Mouse (Mus musculus): ENCODE data around the gene Gucy1b1. TPM values are rescaled to one million over a fixed set of nuclear protein-coding genes. Genes with fewer than 3 reads are reported as not detected.

Gucy1b1 gene
- polyA plus RNA-seq, 1 experiment from 2014 or later, result 18.2 TPM

DNA sequence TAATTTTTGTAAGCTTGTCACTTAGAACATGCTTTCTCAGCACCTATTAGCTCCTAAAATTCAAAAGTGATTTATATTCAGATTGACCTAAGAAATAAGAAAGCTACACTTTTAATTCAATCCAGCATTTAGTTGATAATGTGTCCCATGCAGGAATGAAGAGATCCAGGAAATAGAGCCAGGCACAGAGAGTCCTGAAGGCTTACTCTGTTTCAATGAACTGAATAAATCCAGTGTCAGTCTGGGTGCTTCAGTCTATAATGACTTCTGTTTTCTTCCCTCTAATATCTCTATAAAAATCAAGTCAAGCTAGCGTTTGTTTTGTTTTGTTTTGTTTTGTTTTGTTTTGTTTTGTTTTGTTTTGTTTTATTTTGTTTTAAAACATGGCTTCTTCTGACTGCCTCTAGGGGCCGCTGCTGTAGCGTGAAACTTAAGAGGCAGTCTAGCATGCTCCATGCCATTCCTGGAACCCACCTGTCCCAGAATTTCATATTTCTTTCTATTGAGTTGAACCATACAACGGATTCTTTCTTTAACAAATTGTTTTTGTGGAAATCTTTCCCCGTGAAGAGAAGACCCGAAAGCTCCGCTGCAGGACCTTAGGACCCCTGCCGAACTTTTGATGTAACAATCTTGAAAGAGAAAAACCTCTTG is 27.3 kb downstream of the Gucy1b1 start:
- H3K4me1 ChIP-seq (replicated peaks; ENCODE audit: control insufficient read depth, insufficient read depth, low read length), result no peaks in the 10 kb centered on the region
- no peaks in the 10 kb centered on the region for H3K27me3 ChIP-seq (replicated peaks; ENCODE audit: control insufficient read depth, insufficient read depth, low read length)
- H3K27ac ChIP-seq (ENCODE audit: low read depth, low read length), result no peak overlapping the region
- DNase-seq (ENCODE audit: low spot score) (no peak), ATAC-seq (replicated peaks; ENCODE audit: low FRiP score) (no peak)
- no peak overlapping the region for H3K4me2 ChIP-seq
- 34% methylated on average over 8 of the region's 8 CpGs for WGBS
- no peak overlapping the region for H3K9ac ChIP-seq (ENCODE audit: low read depth, low read length)
- H3K4me3 ChIP-seq (ENCODE audit: low read depth, low read length), result no peak overlapping the region
- H3K9me3 ChIP-seq (ENCODE audit: control insufficient read depth, low read length), result no peaks in the 10 kb centered on the region
- H3K36me3 ChIP-seq (ENCODE audit: control insufficient read depth, insufficient read depth, low read length), result no peaks in the 10 kb centered on the region

DNA sequence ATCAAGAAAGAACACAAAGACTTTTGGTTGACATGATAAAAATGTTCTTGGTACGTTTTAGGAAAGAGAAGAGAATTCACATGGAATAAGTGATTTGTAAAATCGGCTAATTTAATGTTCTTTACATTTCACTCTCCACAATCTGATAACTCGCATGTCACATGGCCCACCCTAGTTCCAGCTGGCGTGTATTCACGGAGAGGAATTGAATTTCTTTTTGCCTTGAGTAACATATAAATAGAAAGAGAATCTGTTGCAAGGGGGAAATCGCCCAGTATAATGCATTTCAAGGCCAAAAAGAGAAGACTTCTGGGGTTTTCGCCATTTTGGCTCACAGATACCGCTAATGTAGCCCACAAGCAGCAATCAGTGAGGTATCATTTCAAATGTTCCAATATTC is 28.4 kb downstream of the Gucy1b1 start:
- Histone ChIP-seq H3K4me3 (ENCODE audit: low read depth, low read length) (no peak overlapping the region), H3K27ac (ENCODE audit: low read depth, low read length) (no peak overlapping the region), H3K9me3 (ENCODE audit: control insufficient read depth, low read length) (no peaks in the 10 kb centered on the region), H3K27me3 (replicated peaks; ENCODE audit: control insufficient read depth, insufficient read depth, low read length) (no peaks in the 10 kb centered on the region), H3K36me3 (ENCODE audit: control insufficient read depth, insufficient read depth, low read length) (no peaks in the 10 kb centered on the region), H3K4me1 (replicated peaks; ENCODE audit: control insufficient read depth, insufficient read depth, low read length) (no peaks in the 10 kb centered on the region), H3K4me2 (no peak overlapping the region), H3K9ac (ENCODE audit: low read depth, low read length) (no peak overlapping the region)
- WGBS, result 83% methylated on average over 8 of the region's 8 CpGs
- no peak for DNase-seq (ENCODE audit: low spot score)
- no peak for ATAC-seq (replicated peaks; ENCODE audit: low FRiP score)

GRCm38 (mm10) chr3:82044902-82045301 is 29.6 kb downstream of the Gucy1b1 start:
- Histone ChIP-seq H3K36me3 (ENCODE audit: control insufficient read depth, insufficient read depth, low read length) (no peaks in the 10 kb centered on the region), H3K9me3 (ENCODE audit: control insufficient read depth, low read length) (no peaks in the 10 kb centered on the region), H3K27ac (ENCODE audit: low read depth, low read length) (no peak overlapping the region), H3K4me3 (ENCODE audit: low read depth, low read length) (no peak overlapping the region), H3K27me3 (replicated peaks; ENCODE audit: control insufficient read depth, insufficient read depth, low read length) (no peaks in the 10 kb centered on the region), H3K4me1 (replicated peaks; ENCODE audit: control insufficient read depth, insufficient read depth, low read length) (no peaks in the 10 kb centered on the region), H3K9ac (ENCODE audit: low read depth, low read length) (no peak overlapping the region), H3K4me2 (no peak overlapping the region)
- WGBS, result 87% methylated on average over 5 of the region's 5 CpGs
- ATAC-seq (replicated peaks; ENCODE audit: low FRiP score) (no peak), DNase-seq (ENCODE audit: low spot score) (no peak)

- Histone ChIP-seq H3K36me3 (ENCODE audit: control insufficient read depth, insufficient read depth, low read length) (no peaks in the 10 kb centered on the region), H3K9me3 (ENCODE audit: control insufficient read depth, low read length) (no peaks in the 10 kb centered on the region), H3K27ac (ENCODE audit: low read depth, low read length) (no peak overlapping the region), H3K4me3 (ENCODE audit: low read depth, low read length) (no peak overlapping the region), H3K9ac (ENCODE audit: low read depth, low read length) (no peak overlapping the region), H3K4me2 (no peak overlapping the region), H3K27me3 (replicated peaks; ENCODE audit: control insufficient read depth, insufficient read depth, low read length) (no peaks in the 10 kb centered on the region), H3K4me1 (replicated peaks; ENCODE audit: control insufficient read depth, insufficient read depth, low read length) (no peaks in the 10 kb centered on the region)
- ATAC-seq (replicated peaks; ENCODE audit: low FRiP score) (no peak), DNase-seq (ENCODE audit: low spot score) (no peak)
- WGBS, result 80% methylated on average over 6 of the region's 6 CpGs
Measured at GRCm38 (mm10) chr3:82043676-82044075, 30.8 kb downstream of the Gucy1b1 start.

GRCm38 (mm10) chr3:82036262-82037044 is 38.0 kb downstream of the Gucy1b1 start:
- WGBS, result 77% methylated on average over 2 of the region's 2 CpGs
- Histone ChIP-seq H3K4me2 (no peak overlapping the region), H3K9me3 (ENCODE audit: control insufficient read depth, low read length) (no peaks in the 10 kb centered on the region), H3K4me1 (replicated peaks; ENCODE audit: control insufficient read depth, insufficient read depth, low read length) (no peaks in the 10 kb centered on the region), H3K27ac (ENCODE audit: low read depth, low read length) (no peak overlapping the region), H3K4me3 (ENCODE audit: low read depth, low read length) (no peak overlapping the region), H3K27me3 (replicated peaks; ENCODE audit: control insufficient read depth, insufficient read depth, low read length) (no peaks in the 10 kb centered on the region), H3K36me3 (ENCODE audit: control insufficient read depth, insufficient read depth, low read length) (peaks cover 3% of the 10 kb centered on the region; the same call in 1 of the 2 replicates), H3K9ac (ENCODE audit: low read depth, low read length) (no peak overlapping the region)
- no peak for ATAC-seq (replicated peaks; ENCODE audit: low FRiP score)
- DNase-seq (ENCODE audit: low spot score), result no peak

DNA sequence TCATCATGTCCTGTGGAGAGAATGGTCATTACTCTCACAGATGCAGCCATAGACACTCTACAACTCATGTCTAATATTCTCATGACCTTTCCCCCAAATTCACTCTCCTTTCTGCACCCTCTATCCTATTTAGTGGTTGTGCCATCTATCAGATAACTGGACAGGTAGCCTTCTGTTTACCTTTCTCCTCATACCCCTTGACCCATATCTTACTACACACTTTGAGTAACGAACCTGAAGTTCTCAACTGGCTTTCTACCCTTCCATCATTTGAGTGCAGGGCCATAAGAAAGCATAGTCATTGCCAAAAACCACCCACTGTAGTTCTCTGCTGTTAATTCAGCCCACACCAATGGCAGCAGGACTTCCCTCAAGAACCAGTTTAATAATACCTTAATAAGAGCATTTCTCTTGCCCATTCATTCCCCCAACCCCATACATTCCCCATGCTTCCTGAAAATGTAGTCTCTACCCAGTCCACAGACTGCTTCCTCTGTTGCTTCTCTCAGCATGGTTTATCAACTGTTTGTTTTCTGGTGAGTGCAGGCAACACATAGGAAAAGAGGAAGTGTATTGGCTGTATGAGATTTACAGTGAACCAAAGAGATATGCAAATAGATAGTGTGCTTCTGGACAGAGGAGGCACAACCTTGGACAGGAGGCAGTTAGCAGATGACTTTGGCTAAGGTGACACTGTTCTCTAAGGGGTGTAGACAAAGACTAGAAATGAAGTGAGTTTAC is 44.3 kb downstream of the Gucy1b1 start:
- Histone ChIP-seq H3K4me1 (replicated peaks; ENCODE audit: control insufficient read depth, insufficient read depth, low read length) (no peaks in the 10 kb centered on the region), H3K27ac (ENCODE audit: low read depth, low read length) (no peak overlapping the region), H3K4me2 (no peak overlapping the region), H3K36me3 (ENCODE audit: control insufficient read depth, insufficient read depth, low read length) (0 out of 2 replicates have a peak, but pooled peaks cover 3% of the 10 kb centered on the region), H3K9ac (ENCODE audit: low read depth, low read length) (no peak overlapping the region), H3K27me3 (replicated peaks; ENCODE audit: control insufficient read depth, insufficient read depth, low read length) (no peaks in the 10 kb centered on the region), H3K9me3 (ENCODE audit: control insufficient read depth, low read length) (no peaks in the 10 kb centered on the region), H3K4me3 (ENCODE audit: low read depth, low read length) (no peak overlapping the region)
- 75% methylated on average over 1 of the region's 1 CpGs for WGBS
- DNase-seq (ENCODE audit: low spot score) (no peak), ATAC-seq (replicated peaks; ENCODE audit: low FRiP score) (no peak)

DNA sequence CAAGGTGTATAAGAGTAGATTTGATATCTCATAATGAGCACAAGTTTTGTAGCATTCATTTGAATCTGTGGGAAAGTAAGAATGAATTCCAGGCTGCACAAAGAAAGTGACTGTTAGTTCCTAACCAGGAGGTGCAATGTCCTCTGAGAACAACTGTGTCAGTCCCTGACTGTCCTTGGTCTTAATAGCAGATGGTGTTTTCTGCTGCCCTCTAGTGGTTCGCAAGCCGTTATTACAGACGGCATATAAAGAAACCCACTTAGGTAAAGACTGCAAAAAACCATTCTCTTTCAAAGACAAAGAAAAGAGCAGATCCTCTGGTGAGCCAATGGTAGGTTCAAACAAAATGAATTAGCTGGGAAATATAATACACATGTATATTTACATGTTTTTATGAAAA is 45.3 kb downstream of the Gucy1b1 start:
- Histone ChIP-seq H3K4me3 (ENCODE audit: low read depth, low read length) (no peak overlapping the region), H3K4me1 (replicated peaks; ENCODE audit: control insufficient read depth, insufficient read depth, low read length) (no peaks in the 10 kb centered on the region), H3K27ac (ENCODE audit: low read depth, low read length) (no peak overlapping the region), H3K9ac (ENCODE audit: low read depth, low read length) (no peak overlapping the region), H3K36me3 (ENCODE audit: control insufficient read depth, insufficient read depth, low read length) (0 out of 2 replicates have a peak, but pooled peaks cover 3% of the 10 kb centered on the region), H3K4me2 (no peak overlapping the region), H3K9me3 (ENCODE audit: control insufficient read depth, low read length) (no peaks in the 10 kb centered on the region), H3K27me3 (replicated peaks; ENCODE audit: control insufficient read depth, insufficient read depth, low read length) (no peaks in the 10 kb centered on the region)
- ATAC-seq (replicated peaks; ENCODE audit: low FRiP score) (0 out of 2 replicates have a peak, but pooled peaks have one; percentile 41), DNase-seq (ENCODE audit: low spot score) (no peak)
- WGBS, result 2% methylated on average over 3 of the region's 3 CpGs

DNA sequence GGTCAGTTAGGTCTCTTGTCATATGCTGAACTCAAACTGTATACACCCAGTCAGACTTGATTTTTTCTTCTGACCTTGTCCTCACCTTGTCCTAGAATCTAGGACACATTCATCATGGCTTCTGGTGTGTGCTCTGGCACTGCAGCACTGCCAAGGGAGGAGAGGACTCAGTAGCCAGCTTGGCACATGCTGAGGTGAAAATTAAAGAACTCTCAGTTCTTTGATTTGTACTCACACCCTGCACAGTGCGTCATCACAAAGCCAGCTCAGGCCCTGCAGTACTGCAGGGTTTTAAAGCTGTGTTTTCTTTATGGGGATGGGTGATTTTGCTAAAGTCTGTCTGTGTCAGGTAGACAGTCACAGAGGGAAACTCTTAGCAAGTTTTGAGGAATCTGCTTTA is 47.2 kb downstream of the Gucy1b1 start:
- DNase-seq (ENCODE audit: low spot score), result no peak
- Histone ChIP-seq H3K27ac (ENCODE audit: low read depth, low read length) (no peak overlapping the region), H3K36me3 (ENCODE audit: control insufficient read depth, insufficient read depth, low read length) (no peaks in the 10 kb centered on the region), H3K9ac (ENCODE audit: low read depth, low read length) (no peak overlapping the region), H3K4me1 (replicated peaks; ENCODE audit: control insufficient read depth, insufficient read depth, low read length) (no peaks in the 10 kb centered on the region), H3K4me2 (no peak overlapping the region), H3K9me3 (ENCODE audit: control insufficient read depth, low read length) (no peaks in the 10 kb centered on the region), H3K4me3 (ENCODE audit: low read depth, low read length) (no peak overlapping the region), H3K27me3 (replicated peaks; ENCODE audit: control insufficient read depth, insufficient read depth, low read length) (no peaks in the 10 kb centered on the region)
- ATAC-seq (replicated peaks; ENCODE audit: low FRiP score), result no peak
- WGBS, result 72% methylated on average over 1 of the region's 1 CpGs

Data from liver, embryonic 11.5 days (tissue).